Mouse (Mus musculus): ENCODE measurements around the gene Ncl.

- TF ChIP-seq CTCF (IDR thresholded peaks at IDR 0.05) (no peak), EP300 (IDR thresholded peaks at IDR 0.05) (no peak)
Observed at GRCm38 (mm10) chr1:86350576-86350975, 8.6 kb downstream of the Ncl start.
